Mouse (Mus musculus) stomach, embryonic 14.5 days (tissue): ENCODE measurements at regions not wholly inside any gene's neighbourhood (a gene's known extent, or its start where the extent isn't known, plus 50 kb on each side); places are given as distances from the start of the nearest gene placed in this dataset.

Experiments
- ATAC-seq: fragments of 200-750 bp; cut with Nextera tagmentation; 2 replicates; pipeline ENCODE4 v1.8.0; 2017; ENCODE audit warnings: low read depth, moderate TSS enrichment; ENCODE audit not compliant: insufficient number of reproducible peaks, insufficient read depth, low FRiP score
- H3K27ac ChIP-seq: fragments of 300-500 bp; sonication (generic); 2 replicates; pipeline ENCODE4 v1.5.1; 2014; ENCODE audit warnings: mild to moderate bottlenecking, low read length, moderate library complexity, mixed read lengths
- H3K27me3 ChIP-seq: fragments of 300-500 bp; sonication (generic); 2 replicates; pipeline ENCODE4 v1.6.1; 2014; ENCODE audit warnings: low read length, control low read depth, mixed read lengths; ENCODE audit not compliant: control insufficient read depth, insufficient read depth
- H3K36me3 ChIP-seq: fragments of 300-500 bp; sonication (generic); 2 replicates; pipeline ENCODE4 v1.6.1; 2014; ENCODE audit warnings: mild to moderate bottlenecking, control low read depth, low read length, moderate library complexity, mixed read lengths; ENCODE audit not compliant: control insufficient read depth, insufficient read depth
- H3K4me1 ChIP-seq: fragments of 300-500 bp; sonication (generic); 2 replicates; pipeline ENCODE4 v1.6.1; 2014; ENCODE audit warnings: low read length, control low read depth, mixed read lengths; ENCODE audit not compliant: control insufficient read depth, insufficient read depth
- H3K4me2 ChIP-seq: fragments of 300-500 bp; sonication (generic); replicated peaks from 2 replicates; pipeline ENCODE4 v1.6.1; 2014; ENCODE audit warnings: low read depth, low read length, control low read depth
- H3K4me3 ChIP-seq: fragments of 300-500 bp; sonication (generic); 2 replicates; pipeline ENCODE4 v1.5.1; 2014; ENCODE audit warnings: low read depth, low read length, control low read depth
- H3K9ac ChIP-seq: fragments of 300-500 bp; sonication (generic); replicated peaks from 2 replicates; pipeline ENCODE4 v1.6.1; 2014; ENCODE audit warnings: low read depth, mild to moderate bottlenecking, control low read depth, low read length, moderate library complexity, mixed read lengths
- H3K9me3 ChIP-seq: fragments of 300-500 bp; sonication (generic); 2 replicates; pipeline ENCODE4 v1.6.1; 2016; ENCODE audit warnings: low read depth, low read length, control low read depth; ENCODE audit not compliant: control insufficient read depth
- WGBS: fragments of 180-500 bp; shearing (Covaris S2); extraction: QIAGEN DNeasy Blood & Tissue Kit; methylation state at CpG from one replicate; pipeline ENCODE4 v1.1.7; 2014; 5-methylcytosine and 5-hydroxymethylcytosine counted together

DNA sequence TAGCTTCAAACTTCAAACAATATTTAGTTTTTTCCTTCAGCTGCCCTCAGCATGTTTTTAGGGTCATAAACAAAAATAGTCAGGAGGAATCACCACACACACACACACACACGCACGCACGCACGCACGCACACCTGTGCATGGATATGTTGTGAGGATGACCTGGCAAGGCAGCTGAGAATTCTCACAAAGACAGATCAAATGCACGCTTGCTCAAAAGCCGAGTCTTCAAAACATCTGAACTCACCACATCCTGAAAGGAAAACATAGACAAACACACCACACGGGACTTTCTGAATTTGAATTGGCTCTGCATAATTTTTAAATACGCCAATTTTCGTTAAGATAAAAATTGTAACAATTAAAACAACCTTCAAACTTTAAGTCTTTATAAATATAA lies 52.7 kb upstream of the Foxq1 start:
- Histone ChIP-seq H3K27me3 (no peaks in the 10 kb centered on the region), H3K4me1 (no peaks in the 10 kb centered on the region), H3K9me3 (no peaks in the 10 kb centered on the region), H3K36me3 (no peaks in the 10 kb centered on the region), H3K27ac (no peak overlapping the region), H3K4me3 (no peak overlapping the region), H3K4me2 (no peak overlapping the region), H3K9ac (no peak overlapping the region)
- WGBS, result 76% methylated on average over 10 of the region's 10 CpGs
- no peak for ATAC-seq

GRCm38 (mm10) chr13:31503832-31504231 lies 52.1 kb upstream of the Foxq1 start:
- no peaks in the 10 kb centered on the region for H3K27me3 ChIP-seq
- no peak for ATAC-seq
- no peak overlapping the region for H3K4me3 ChIP-seq
- H3K4me1 ChIP-seq, result no peaks in the 10 kb centered on the region
- no peak overlapping the region for H3K9ac ChIP-seq
- no peaks in the 10 kb centered on the region for H3K36me3 ChIP-seq
- H3K27ac ChIP-seq, result no peak overlapping the region
- no peaks in the 10 kb centered on the region for H3K9me3 ChIP-seq
- H3K4me2 ChIP-seq, result no peak overlapping the region
- WGBS, result 64% methylated on average over 11 of the region's 11 CpGs

GRCm38 (mm10) chr13:31504316-31504715 lies 51.6 kb upstream of the Foxq1 start:
- H3K27me3 ChIP-seq, result no peaks in the 10 kb centered on the region
- no peaks in the 10 kb centered on the region for H3K9me3 ChIP-seq
- WGBS, result 85% methylated on average over 6 of the region's 7 CpGs
- H3K4me2 ChIP-seq, result no peak overlapping the region
- ATAC-seq, result 0 out of 2 replicates have a peak, but pooled peaks have one; percentile 28
- no peak overlapping the region for H3K4me3 ChIP-seq
- H3K27ac ChIP-seq, result no peak overlapping the region
- H3K36me3 ChIP-seq, result no peaks in the 10 kb centered on the region
- no peak overlapping the region for H3K9ac ChIP-seq
- no peaks in the 10 kb centered on the region for H3K4me1 ChIP-seq

DNA sequence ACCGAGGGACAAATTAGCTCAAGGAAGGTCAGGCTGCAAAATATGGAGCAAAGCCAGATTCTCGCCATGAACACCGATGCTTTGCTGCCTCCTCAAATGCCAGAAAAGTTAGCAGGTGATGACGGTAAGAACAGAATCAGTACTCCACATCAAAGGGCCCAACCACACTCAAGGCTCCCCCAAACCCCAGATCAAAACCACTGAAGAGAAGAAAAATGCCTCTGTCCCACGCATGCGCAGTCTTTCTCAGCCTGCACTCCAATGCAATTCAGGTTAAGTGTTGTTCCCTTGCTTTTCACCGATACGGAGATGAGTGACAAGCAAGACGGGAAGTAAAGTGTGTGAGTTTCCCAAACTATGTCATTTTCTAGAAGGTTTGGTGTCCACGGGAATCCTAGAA lies 50.5 kb upstream of the Foxq1 start:
- Histone ChIP-seq H3K4me1 (no peaks in the 10 kb centered on the region), H3K27me3 (no peaks in the 10 kb centered on the region), H3K4me2 (no peak overlapping the region), H3K4me3 (no peak overlapping the region), H3K36me3 (no peaks in the 10 kb centered on the region), H3K27ac (no peak overlapping the region), H3K9ac (no peak overlapping the region), H3K9me3 (no peaks in the 10 kb centered on the region)
- ATAC-seq, result no peak
- WGBS, result 87% methylated on average over 10 of the region's 10 CpGs
